Comparison of ENCODE assay signal across 14 mouse cellular contexts in the genomic region with DNA sequence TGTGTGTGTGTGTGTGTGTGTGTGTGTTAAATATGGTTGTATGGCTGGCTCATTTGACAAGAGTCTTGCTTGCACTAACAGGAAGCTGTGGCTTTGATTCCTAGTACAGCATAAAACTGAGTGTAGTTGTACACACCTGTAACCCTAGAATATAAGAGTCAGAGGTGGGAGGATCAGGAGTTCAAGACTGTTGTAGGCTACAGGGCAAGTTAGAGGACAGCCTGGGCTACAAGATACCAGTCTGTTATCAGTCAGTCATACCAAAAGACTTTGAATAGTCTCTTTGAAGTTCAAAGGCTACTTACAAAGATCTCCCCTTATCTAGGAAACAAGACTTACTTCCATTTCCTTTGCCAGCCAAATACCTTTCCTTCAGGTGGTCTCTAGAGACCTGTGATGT.
"Had no signal": no experiment of that assay in that cellular context is flagged by ENCODE, and none has a peak within 500 bp of the region (broad histone marks: within the 10 kb centered on the region; RNA-seq: fewer than 3 reads in every experiment).

No protein-coding gene starts in this region.

- H3K9ac ChIP-seq: liver, embryonic 13.5 days; neural tube, embryonic 13.5 days had no signal

- H3K4me3 ChIP-seq: layer of hippocampus, adult 2 months; left cerebral cortex, adult 2 months; liver, embryonic 13.5 days; neural tube, embryonic 13.5 days had no signal

- H3K27ac ChIP-seq: kidney, postnatal 0 days; layer of hippocampus, adult 2 months; left cerebral cortex, adult 2 months; liver, embryonic 13.5 days; neural tube, embryonic 13.5 days had no signal

- H3K9me3 ChIP-seq: liver, embryonic 13.5 days; neural tube, embryonic 13.5 days had no signal

- H3K36me3 ChIP-seq: liver, embryonic 13.5 days; neural tube, embryonic 13.5 days had no signal

- DNase-seq: kidney, adult 2 months; kidney, postnatal 25 days; layer of hippocampus, adult 9-11 months; liver, embryonic 13.5 days; lung, adult 2 months; lung, postnatal 14 days; lung, postnatal 4 days; midbrain, embryonic 14.5 days; thymus, adult 18-20 months; thymus, postnatal 25 days had no signal
